Mouse (Mus musculus) cerebellum, adult 11 months (tissue): ENCODE data around the gene Spink4.

Experiments
- DNase-seq: peaks from one replicate; pipeline ENCODE4 v3.0.0; 2022

Gene Spink4

DNA sequence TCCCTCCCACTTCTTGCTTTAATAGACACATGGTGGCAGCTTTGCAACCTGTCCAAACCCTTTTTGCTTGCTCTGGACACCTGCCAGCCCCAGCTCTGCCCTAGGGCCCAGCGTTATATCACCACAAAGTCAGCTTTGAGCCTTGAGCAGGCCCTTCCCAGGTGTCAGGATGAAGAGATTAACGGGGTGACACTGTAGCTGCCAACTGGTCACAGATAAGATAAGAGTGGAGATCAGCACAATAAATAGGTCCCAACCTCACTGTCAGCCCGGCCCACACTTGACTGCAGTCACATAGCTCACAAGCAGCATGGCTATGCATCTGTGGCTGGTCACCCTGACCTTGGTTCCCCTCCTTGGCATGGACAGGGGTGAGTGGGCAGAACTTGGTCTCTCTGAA is at the start of gene Spink4:
Gene Spink4 (plus strand): TSS at position 268 of the 400 bp plus-strand sequence.
- DNase-seq = no peak

DNA sequence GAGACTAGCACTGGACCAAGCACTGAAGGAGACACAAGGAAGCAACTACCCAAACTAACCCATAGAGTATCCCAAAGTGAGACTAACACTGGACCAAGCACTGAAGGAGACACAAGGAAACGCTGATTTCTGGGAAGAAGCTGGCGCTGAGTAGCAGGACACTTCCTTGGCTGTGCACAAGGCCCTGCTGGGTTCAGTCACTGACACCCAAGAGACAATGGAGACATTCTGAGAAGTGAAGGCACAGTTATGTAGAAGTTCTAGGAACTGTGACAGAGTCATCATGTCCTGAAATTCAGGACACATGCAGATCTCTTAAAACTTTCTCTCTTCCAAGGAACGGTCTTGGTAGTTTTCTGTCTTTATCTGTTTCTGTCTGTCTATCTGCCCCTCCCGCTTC is 49.6 kb upstream of the Spink4 start:
- DNase-seq = no peak

- no peak for DNase-seq
Observed at GRCm38 (mm10) chr4:40872129-40872528, 47.7 kb upstream of the Spink4 start.

DNA sequence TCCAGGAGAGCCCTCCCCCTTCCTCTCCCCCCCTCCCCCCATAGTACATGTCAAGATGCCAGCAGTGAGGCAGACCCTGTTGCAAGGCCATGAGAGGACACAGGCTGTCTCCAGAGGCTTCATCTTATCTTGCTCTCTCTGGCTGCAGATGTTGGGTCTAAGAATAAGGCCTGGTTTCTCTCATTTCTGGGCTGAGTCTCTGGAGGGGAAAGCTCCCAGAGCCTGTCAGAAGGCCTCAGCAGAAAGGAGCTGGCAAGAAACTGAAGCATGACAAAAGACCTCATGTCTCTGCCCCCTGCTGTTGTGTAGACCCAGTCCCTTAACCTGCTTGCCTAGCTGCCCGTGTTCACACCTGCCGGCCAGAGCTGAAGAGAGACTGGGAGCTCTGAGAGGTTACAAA is 46.5 kb upstream of the Spink4 start:
- no peak for DNase-seq

GRCm38 (mm10) chr4:40874151-40874600 is 45.7 kb upstream of the Spink4 start:
- DNase-seq = peak; percentile 24

DNA sequence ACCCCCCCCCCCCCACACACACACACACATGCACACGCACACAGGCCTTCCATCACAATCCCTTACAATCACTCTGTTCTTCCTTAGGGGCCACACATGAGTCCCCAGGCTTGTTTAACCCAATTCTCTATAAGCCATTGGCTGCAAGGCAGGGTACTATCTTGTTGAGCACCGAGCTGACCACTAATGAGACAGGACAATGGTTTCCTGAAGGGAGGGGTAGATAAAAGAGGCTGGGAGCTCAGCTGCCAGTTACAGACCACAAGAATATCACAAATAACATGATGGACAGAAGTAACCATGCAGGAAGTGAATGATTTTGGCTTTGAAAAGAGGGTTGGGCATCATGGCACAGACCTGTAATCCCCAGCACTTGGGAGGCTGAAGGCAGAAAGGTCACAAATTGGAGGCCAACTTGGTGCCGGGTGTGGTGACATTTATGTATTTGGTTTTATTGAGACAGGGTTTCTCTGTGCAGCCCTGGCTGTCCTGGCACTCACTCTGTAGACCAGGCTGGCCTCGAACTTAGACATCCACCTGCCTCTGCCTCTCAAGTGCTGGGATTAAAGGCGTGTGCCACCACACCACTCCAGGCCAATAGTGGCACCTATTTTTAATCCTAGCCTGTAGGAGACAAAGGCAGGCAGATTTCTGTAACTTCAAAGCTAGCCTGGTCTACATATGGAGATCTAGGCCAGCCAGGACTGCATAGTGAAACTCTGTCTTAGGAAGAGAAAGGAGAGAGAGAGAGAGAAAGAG is 44.9 kb upstream of the Spink4 start:
- DNase-seq = no peak

- no peak for DNase-seq
Observed at GRCm38 (mm10) chr4:40875842-40876241, 44.0 kb upstream of the Spink4 start.

DNA sequence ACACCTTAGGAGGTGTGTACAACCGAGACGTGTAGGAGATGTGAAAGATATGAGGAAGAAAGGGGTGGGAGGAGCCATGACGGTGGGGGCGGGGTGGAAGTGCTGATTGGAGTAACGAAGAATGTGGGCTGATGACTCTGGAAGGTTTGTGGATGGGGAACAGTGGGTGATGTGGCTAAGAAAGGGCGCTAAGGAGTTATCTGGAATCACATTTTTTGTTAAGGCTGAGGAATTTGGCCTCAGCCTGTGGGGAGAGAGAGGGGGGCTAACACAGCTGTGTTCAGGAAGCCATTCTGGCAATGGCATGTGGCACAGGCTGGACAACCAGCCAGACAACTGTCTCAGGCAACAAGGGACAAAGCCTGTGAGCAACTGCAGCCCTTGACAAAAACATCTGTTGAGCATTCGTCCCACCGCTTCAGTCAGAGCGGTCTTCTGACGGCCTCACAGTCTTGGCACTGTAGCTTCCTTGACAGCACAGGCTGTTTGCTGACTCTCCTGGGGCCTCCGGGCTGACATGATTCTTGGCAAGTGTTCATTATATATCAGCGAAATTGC is 43.0 kb upstream of the Spink4 start:
- no peak for DNase-seq

GRCm38 (mm10) chr4:40877528-40877927 is 42.3 kb upstream of the Spink4 start:
- DNase-seq = no peak

GRCm38 (mm10) chr4:40883200-40883599 is 36.7 kb upstream of the Spink4 start:
- no peak for DNase-seq

DNA sequence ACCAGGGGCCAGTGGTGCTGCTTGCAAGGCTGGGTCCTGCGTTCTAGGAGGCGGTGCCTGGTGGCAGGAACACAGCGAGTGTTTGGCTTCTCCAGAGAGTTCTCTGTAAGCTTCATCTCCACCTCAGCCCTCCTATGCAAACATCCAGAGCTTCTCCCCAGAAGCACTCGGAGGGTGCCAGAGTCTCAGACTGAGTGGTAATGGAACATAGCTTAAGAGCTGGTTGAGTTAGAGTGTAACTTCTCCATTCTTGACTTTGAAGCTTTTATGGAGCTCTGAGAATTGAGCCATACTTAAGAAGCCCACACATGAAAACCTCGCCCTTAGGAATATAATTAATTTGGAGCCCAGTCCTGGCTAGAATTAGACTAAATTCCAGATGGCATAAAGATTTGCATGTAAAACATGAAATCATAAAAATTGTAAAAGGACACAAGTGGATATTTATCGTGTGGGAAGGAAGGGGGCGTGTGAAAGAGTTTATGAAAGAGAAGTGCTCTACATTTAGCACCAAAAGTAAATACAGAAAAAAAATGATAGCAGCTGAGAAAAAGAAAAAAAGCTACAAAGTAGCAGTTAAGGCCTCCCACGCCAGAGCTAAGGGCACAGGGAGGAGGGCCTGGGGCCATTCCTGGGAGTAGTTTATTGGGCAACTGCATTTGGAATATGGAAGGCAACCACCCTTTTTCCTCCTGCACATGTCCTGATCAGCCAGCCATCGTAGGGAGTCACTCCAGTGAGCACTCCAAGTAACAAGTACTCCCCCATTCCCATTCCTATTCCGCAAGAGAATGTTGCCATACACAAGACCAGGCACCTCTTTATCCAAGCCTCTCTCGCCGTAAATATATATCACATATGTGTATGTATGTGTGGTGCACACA is 35.3 kb upstream of the Spink4 start:
- no peak for DNase-seq

- no peak for DNase-seq
Observed at GRCm38 (mm10) chr4:40885166-40885525, 34.7 kb upstream of the Spink4 start.

DNA sequence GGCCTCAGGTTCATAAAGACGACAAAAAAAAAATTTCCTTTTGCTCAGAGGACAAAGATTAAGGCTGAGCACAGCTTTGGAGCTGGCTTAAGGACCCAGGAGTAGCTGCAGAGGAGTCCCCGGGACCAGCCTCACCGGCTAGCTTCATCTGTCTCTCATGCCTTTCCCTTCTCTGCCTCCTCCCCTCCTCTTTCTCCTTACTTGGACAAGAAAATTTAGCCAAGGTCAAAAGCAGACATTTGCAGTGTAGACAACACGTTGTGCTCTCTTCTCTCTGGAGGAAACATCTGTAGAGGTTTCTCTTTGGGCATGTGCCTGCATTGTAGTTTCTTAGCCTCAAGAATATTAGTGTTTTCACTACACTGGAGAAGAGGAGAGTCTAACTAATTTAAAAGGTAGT is 34.0 kb upstream of the Spink4 start:
- DNase-seq = no peak

DNA sequence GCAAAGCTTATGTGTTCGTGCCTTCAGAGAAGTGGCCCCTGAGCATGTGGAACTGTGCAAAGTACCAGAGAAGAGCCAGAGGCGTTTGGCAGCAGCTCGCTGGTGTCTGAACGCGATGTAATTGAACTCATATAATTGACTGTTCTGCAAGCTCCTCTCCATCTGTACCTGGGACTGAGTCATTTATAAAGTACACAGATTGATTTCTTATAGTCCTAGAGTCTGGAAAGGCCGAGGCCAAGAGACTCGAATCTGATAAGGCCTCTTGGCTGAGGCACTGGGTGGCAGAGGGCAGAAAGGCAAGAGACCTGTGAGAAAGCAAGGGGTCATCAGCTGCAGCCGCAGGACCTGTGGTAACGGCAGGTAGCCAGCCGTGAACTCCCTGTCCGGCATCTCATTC is 31.0 kb upstream of the Spink4 start:
- no peak for DNase-seq

DNA sequence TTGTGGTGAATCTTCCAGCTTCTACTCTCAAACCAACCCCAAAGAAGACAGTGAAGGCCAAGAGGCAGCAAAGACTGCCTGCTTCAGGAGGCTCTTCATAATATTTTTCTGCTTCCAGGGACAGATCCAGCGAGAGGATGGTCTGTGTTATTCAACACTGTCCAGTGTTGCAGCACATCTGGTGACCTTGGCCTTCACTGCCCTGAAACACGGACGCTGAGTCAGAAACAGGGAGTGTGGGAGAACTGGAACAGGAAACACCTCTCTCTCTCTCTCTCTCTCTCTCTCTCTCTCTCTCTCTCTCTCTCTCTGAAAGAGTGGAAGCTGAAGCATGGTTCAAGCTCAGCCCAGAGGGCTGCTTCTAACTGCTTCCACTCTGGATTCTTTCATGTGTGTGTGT is 30.6 kb upstream of the Spink4 start:
- DNase-seq = no peak

- DNase-seq = no peak
Observed at GRCm38 (mm10) chr4:40889983-40890382, 29.9 kb upstream of the Spink4 start.

DNA sequence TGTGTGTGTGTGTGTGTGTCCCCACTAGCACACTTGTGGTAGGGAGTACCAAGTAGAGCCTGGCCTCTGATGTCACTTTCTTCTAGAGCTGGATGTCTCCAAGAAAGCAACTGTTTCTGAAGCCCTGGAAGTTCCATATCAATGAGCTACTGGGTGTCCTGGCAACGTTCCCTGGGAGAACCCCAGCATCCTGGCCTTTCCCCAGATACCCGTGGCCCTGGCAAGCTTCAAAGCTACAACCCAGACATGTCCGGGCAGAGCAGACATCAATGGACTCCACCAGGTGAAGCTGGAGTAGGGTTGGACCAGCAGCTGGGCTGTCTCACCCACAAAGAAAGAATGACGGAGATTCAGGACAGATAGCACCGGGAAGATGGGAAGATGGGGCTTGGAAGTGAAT is 28.6 kb upstream of the Spink4 start:
- DNase-seq = no peak

GRCm38 (mm10) chr4:40895118-40895517 is 24.7 kb upstream of the Spink4 start:
- no peak for DNase-seq

DNA sequence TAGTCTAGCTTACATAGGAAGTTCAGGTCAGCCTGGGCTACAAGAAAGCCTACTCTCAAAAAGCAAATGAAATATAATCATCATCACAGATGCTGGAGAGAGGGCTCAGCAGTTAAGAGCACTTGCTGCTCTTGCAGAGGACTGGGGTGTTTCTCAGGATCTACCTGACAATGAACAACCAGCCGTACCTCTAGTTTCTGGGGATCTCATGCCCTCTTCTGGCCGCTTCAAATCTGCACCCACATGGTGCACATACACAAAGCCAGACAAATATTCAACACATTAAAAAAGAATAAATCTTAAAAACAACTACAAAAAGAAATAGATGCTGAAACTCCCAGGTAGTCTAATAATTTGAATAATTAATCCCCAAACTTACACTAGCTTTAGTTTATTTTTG is 24.2 kb upstream of the Spink4 start:
- DNase-seq = no peak

GRCm38 (mm10) chr4:40898476-40899044 is 21.3 kb upstream of the Spink4 start:
- DNase-seq = no peak

DNA sequence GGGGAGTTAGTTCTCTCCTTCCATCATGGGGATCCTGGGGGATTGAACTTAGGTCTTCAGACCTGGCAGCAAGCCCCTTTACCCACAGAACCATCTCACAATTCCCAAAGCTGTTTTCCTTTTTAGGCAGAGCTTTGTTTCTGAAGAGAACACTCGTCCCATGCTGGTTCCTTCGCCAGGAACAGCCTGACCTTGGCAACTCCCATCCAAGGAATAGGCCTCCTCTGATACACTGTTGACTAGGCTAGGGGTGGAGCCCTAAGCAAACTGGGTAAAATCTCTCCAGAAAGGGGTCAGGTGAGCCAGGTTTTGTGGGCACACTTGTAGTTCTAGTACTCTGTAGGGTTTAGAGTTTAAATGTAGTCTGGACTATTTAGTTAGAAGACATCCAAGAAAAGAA is 20.6 kb upstream of the Spink4 start:
- no peak for DNase-seq

- DNase-seq = no peak
Observed at GRCm38 (mm10) chr4:40900071-40900470, 19.8 kb upstream of the Spink4 start.

DNA sequence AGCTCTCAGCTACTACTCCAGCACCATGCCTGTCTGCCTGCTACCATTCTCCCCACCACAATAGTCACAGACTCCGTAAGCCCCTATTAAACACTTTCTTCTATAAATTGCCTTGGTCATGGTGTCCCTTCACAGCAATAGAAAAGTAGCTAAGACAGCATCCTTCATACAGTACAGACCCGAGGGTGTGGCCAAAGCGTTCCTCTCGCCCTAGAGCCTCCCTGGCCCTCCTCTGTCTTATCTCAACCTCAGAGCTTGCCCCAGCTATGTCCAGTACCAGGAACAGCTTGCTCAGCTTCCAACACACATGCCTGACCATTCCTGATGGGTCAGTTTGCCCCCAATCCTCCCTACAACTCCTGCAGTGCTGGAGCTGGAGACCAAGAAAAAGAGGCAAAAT is 19.2 kb upstream of the Spink4 start:
- DNase-seq = no peak

- no peak for DNase-seq
Observed at GRCm38 (mm10) chr4:40906298-40906697, 13.6 kb upstream of the Spink4 start.
